Mouse (Mus musculus) granulocyte monocyte progenitor cell, adult 5-6 weeks (primary cell): Measurements from ENCODE around the gene Gas2l1. TPM values are rescaled to one million over a fixed set of nuclear protein-coding genes. Genes with fewer than 3 reads are reported as not detected.

Experiments
- ATAC-seq: replicated peaks from 2 replicates; pipeline ENCODE4 v1.8.0; 2016; ENCODE audit warnings: mild to moderate bottlenecking, moderate TSS enrichment, inconsistent platforms; ENCODE audit not compliant: poor library complexity, severe bottlenecking
- total RNA-seq, 2 experiments: library from RNA; stranded (forward) in 1 of 2; stranded (reverse) in 1 of 2; fragments of 200-712, 200-1000 nt in 1 of 2; fragments of >200 nt in 1 of 2; fragmentation: Nextera tagmentation in 1 of 2; gene quantifications; 2 replicates each; pipeline ENCODE4 v1.2.3; 2014 to 2017

Gene Gas2l1
- total RNA-seq, 2 experiments from 2014 or later = 1.0 to 1.3 TPM

GRCm38 (mm10) chr11:5005528-5005927, 59.6 kb downstream of the Gas2l1 start:
- no peak for ATAC-seq

Other genes with a start within 250 kb of the Gas2l1 start
- 35.6 and 45.1 TPM in 2 replicates for gene Nf2, start 215.8 kb downstream of the Gas2l1 start, total RNA-seq (2014; fragmentation: Nextera tagmentation)
- gene Nf2, start 215.8 kb downstream of the Gas2l1 start, total RNA-seq (2017) = 48.0 and 73.3 TPM in 2 replicates
- 13.4 and 22.3 TPM in 2 replicates for gene Nipsnap1, start 191.4 kb downstream of the Gas2l1 start, total RNA-seq (2014; fragmentation: Nextera tagmentation)
- 17.5 and 20.0 TPM in 2 replicates for gene Nipsnap1, start 191.4 kb downstream of the Gas2l1 start, total RNA-seq (2017)
- gene Thoc5, start 170.0 kb downstream of the Gas2l1 start, total RNA-seq (2014; fragmentation: Nextera tagmentation) = 25.7 and 29.8 TPM in 2 replicates
- 54.6 and 67.6 TPM in 2 replicates for gene Thoc5, start 170.0 kb downstream of the Gas2l1 start, total RNA-seq (2017)
- 0.70 and 2.1 TPM in 2 replicates for gene Nefh, start 117.3 kb downstream of the Gas2l1 start, total RNA-seq (2014; fragmentation: Nextera tagmentation)
- gene Nefh, start 117.3 kb downstream of the Gas2l1 start, total RNA-seq (2017) = 1.4 and 2.7 TPM in 2 replicates
- 44.9 and 46.4 TPM in 2 replicates for gene Ap1b1, start 78.5 kb downstream of the Gas2l1 start, total RNA-seq (2014; fragmentation: Nextera tagmentation)
- 23.4 and 35.8 TPM in 2 replicates for gene Ap1b1, start 78.5 kb downstream of the Gas2l1 start, total RNA-seq (2017)
- gene Rasl10a, start 7.2 kb downstream of the Gas2l1 start, total RNA-seq (2014; fragmentation: Nextera tagmentation) = not detected in 2 replicates
- gene Rasl10a, start 7.2 kb downstream of the Gas2l1 start, total RNA-seq (2017) = not detected in 2 replicates
- 20.0 and 25.8 TPM in 2 replicates for gene Rhbdd3, start 33.6 kb upstream of the Gas2l1 start, total RNA-seq (2014; fragmentation: Nextera tagmentation)
- gene Rhbdd3, start 33.6 kb upstream of the Gas2l1 start, total RNA-seq (2017) = 15.7 and 42.7 TPM in 2 replicates
- gene Ewsr1, start 33.9 kb upstream of the Gas2l1 start, total RNA-seq (2014; fragmentation: Nextera tagmentation) = 342 and 407 TPM in 2 replicates
- 626 and 725 TPM in 2 replicates for gene Ewsr1, start 33.9 kb upstream of the Gas2l1 start, total RNA-seq (2017)
- gene Emid1, start 86.9 kb upstream of the Gas2l1 start, total RNA-seq (2014; fragmentation: Nextera tagmentation) = 10.0 and 11.4 TPM in 2 replicates
- 5.1 and 7.9 TPM in 2 replicates for gene Emid1, start 86.9 kb upstream of the Gas2l1 start, total RNA-seq (2017)
- 4.1 and 6.8 TPM in 2 replicates for gene Kremen1, start 196.2 kb upstream of the Gas2l1 start, total RNA-seq (2014; fragmentation: Nextera tagmentation)
- gene Kremen1, start 196.2 kb upstream of the Gas2l1 start, total RNA-seq (2017) = 1.9 and 2.1 TPM in 2 replicates